Mouse (Mus musculus) heart, adult 2 months (tissue): ENCODE measurements around the gene Senp8. TPM values are rescaled to one million over a fixed set of nuclear protein-coding genes. Genes with fewer than 3 reads are reported as not detected.

Source experiments
- DNase-seq, 2 experiments: peaks; one replicate each; pipeline ENCODE4 v3.0.0; 2021
- H3K27ac ChIP-seq: fragments of 200-600 bp; 2 replicates; pipeline ENCODE4 v1.8.1; 2022
- H3K27me3 ChIP-seq: fragments of 200-500 bp; 2 replicates; pipeline ENCODE4 v1.6.1; 2012; ENCODE audit warnings: mild to moderate bottlenecking, low read length, inconsistent platforms, mixed read lengths; ENCODE audit not compliant: control insufficient read depth, insufficient read depth
- H3K36me3 ChIP-seq: fragments of 200-500 bp; 2 replicates; pipeline ENCODE4 v1.6.1; 2012; ENCODE audit warnings: low read length, inconsistent platforms; ENCODE audit not compliant: control insufficient read depth, insufficient read depth
- H3K4me1 ChIP-seq: fragments of 200-500 bp; 2 replicates; pipeline ENCODE4 v1.6.1; 2011; ENCODE audit warnings: low read length; ENCODE audit not compliant: control insufficient read depth, insufficient read depth
- H3K4me3 ChIP-seq: fragments of 200-600 bp; 2 replicates; pipeline ENCODE4 v1.8.1; 2022
- H3K79me2 ChIP-seq: fragments of 200-500 bp; replicated peaks from 2 replicates; pipeline ENCODE4 v1.6.1; 2012; ENCODE audit warnings: mild to moderate bottlenecking, inconsistent platforms, low read length, moderate library complexity, mixed read lengths; ENCODE audit not compliant: control insufficient read depth, insufficient read depth
- H3K9ac ChIP-seq: fragments of 200-500 bp; 2 replicates; pipeline ENCODE4 v1.6.1; 2012; ENCODE audit warnings: low read depth, mild to moderate bottlenecking, control low read depth, inconsistent platforms, low read length, mixed read lengths
- CTCF ChIP-seq: fragments of 200-600 bp; IDR thresholded peaks from 2 replicates; pipeline ENCODE4 v1.8.1; 2022; ENCODE audit warnings: antibody characterized with exemption, mild to moderate bottlenecking, moderate library complexity
- EP300 ChIP-seq: fragments of 200-500 bp; IDR thresholded peaks from 2 replicates; pipeline ENCODE4 v1.6.1; 2011; ENCODE audit warnings: low read depth, low read length, control low read depth; ENCODE audit not compliant: insufficient read depth
- POLR2A ChIP-seq: fragments of 200-500 bp; IDR thresholded peaks from 2 replicates; pipeline ENCODE4 v1.6.1; 2011; ENCODE audit warnings: mild to moderate bottlenecking, low read depth, low read length, control low read depth; ENCODE audit not compliant: insufficient read depth
- WGBS: fragments of 180-500 bp; shearing (Covaris S2); methylation state at CpG from one replicate; pipeline ENCODE4 v1.1.7; 2018; 5-methylcytosine and 5-hydroxymethylcytosine counted together
- intact Hi-C: fragments of 180-260 bp; cut with DNase I; formaldehyde crosslinking; loops from one replicate; pipeline ENCODE4 v1.15.1; 2025
- polyA plus RNA-seq: library from polyadenylated mRNA; depleted of rRNA; stranded (reverse); fragments of >200 nt; gene quantifications from 2 replicates; pipeline ENCODE4 v1.2.3, GENCODE M21; 2012
- total RNA-seq, 2 experiments: library from RNA; stranded (reverse); gene quantifications; 2 replicates each; pipeline ENCODE4 v1.2.3; 2021

Senp8 gene
- total and polyA plus RNA-seq, 3 experiments, result 4.2 to 8.3 (median 8.1) TPM

DNA sequence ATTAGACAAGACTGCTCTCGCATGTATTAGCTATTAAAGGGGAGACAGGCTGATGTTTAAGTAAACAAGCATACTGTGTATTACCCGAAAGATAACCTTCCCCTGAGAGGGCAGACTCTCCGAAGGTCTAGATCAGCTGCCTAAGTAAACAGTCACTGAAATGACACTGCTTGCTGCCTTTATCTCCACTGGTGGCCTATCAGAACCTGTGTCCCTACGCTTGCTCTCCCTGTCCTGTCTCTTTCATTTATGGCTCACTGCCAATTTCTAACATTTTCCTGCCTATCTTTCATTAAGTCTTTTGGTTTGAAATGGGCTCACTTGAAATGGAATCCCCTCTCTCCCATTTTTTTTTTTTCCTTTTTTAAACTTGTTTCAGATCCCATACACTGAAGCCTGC is 15.1 kb downstream of the Senp8 start:
- no peak for TF ChIP-seq EP300
- no peak for TF ChIP-seq CTCF
- TF ChIP-seq POLR2A, result no peak
- Histone ChIP-seq H3K9ac (no peak overlapping the region), H3K79me2 (no peaks in the 10 kb centered on the region), H3K27me3 (no peaks in the 10 kb centered on the region), H3K27ac (peak overlapping the region; percentile 38), H3K4me3 (no peak overlapping the region), H3K4me1 (peaks cover 3% of the 10 kb centered on the region; the same call in 1 of the 2 replicates), H3K36me3 (peaks cover 4% of the 10 kb centered on the region)
- no peak for DNase-seq
- 34% methylated on average over 4 of the region's 4 CpGs for WGBS
- intact Hi-C loops, result no loop called here

DNA sequence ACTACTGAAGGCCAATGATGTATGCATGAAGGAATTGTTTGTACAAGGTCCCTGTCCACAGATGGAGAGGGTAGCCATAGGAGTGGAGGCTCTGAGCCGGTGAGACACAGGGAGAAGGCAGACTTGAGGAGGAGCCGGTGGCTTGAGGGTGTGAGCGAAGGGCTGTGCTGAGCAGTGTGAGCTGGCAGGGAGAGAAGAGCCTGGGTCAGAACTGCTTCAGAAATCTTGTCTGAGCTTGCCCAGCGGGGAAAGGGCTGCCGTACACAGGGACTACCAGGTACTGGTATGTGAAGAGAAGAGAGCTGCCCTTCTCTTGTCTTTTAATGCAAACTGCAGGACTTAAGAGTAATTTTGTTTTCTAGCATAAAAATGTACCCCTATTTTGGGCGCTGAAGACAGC is 17.4 kb downstream of the Senp8 start:
- peaks cover 4% of the 10 kb centered on the region for H3K36me3 ChIP-seq
- no peaks in the 10 kb centered on the region for H3K79me2 ChIP-seq
- no peak overlapping the region for H3K27ac ChIP-seq
- H3K27me3 ChIP-seq, result no peaks in the 10 kb centered on the region
- intact Hi-C loops, result no loop called here
- H3K9ac ChIP-seq, result no peak overlapping the region
- no peak for DNase-seq
- H3K4me1 ChIP-seq, result peaks cover 3% of the 10 kb centered on the region; the same call in 1 of the 2 replicates
- H3K4me3 ChIP-seq, result no peak overlapping the region
- 71% methylated on average over 6 of the region's 6 CpGs for WGBS
- no peak for TF ChIP-seq CTCF

DNA sequence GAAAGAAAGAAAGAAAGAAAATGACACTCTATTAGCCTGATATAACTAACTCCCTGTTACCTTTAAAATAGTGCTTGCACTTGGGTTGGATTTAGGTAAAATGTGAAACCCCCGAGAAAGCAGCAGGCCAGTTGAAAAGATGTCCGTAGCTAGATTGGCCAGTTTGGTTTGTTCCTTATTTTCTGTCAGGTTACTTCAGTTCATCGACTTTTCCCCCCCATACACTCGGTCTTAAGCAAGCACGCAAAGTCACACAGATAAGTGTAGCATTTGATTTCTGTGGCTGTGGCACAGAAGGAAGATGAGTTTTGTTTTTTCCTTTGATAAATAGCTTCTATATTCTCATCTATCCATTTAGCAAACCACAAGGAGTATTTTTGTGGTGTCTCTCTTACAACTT is 19.4 kb downstream of the Senp8 start:
- WGBS, result 88% methylated on average over 5 of the region's 5 CpGs
- TF ChIP-seq EP300, result no peak
- TF ChIP-seq POLR2A, result no peak
- no peak for TF ChIP-seq CTCF

DNA sequence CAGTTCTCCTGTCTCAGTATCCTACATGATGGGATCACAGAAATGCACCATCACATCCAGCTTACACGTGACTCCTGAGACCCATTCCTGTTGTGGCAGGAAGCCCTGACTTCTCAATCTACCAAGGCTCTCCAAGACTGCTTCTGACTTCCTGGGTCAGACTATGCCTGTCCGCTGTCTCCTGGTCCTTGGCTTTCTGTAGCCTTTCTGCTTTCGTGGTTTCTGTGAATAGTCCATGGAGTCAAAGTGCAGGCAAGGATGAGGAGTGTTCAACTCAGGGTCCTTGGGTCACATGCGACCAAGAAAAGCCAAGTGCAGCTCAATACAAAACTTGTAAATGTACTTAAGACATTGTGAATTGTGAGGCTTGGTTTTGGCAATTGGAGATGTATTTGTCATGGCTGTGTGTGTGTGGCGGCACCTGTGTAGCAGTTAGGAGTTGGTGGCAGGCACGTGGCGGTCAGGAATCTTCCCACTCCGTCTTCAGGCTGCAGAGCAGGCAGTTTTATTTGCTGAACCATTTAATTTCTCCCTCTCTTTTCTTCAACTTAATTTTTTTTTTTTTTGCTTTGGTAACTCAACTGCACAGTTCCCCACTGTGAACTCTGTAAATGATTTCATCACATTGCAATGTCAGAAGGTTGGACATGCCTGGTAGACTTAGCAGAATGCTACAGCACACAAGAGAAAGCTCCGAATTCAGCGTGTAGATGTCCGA is 22.8 kb downstream of the Senp8 start:
- Histone ChIP-seq H3K4me1 (peaks cover 1% of the 10 kb centered on the region; the same call in 1 of the 2 replicates), H3K4me3 (no peak overlapping the region), H3K27ac (no peak overlapping the region), H3K36me3 (no peaks in the 10 kb centered on the region), H3K27me3 (no peaks in the 10 kb centered on the region), H3K79me2 (no peaks in the 10 kb centered on the region), H3K9ac (no peak overlapping the region)
- 78% methylated on average over 11 of the region's 11 CpGs for WGBS
- intact Hi-C loops, result no loop called here
- TF ChIP-seq EP300, result no peak
- TF ChIP-seq POLR2A, result no peak
- no peak for TF ChIP-seq CTCF
- DNase-seq, result no peak

More for the DNA sequence above, 19.4 kb downstream of the Senp8 start:
- no peaks in the 10 kb centered on the region for H3K27me3 ChIP-seq
- intact Hi-C loops, result no loop called here
- no peak overlapping the region for H3K4me3 ChIP-seq
- H3K4me1 ChIP-seq, result peaks cover under 1% of the 10 kb centered on the region; the same call in 1 of the 2 replicates
- H3K36me3 ChIP-seq, result peaks cover 2% of the 10 kb centered on the region; the same call in 1 of the 2 replicates
- H3K9ac ChIP-seq, result no peak overlapping the region
- DNase-seq, result no peak
- H3K79me2 ChIP-seq, result no peaks in the 10 kb centered on the region
- no peak overlapping the region for H3K27ac ChIP-seq

DNA sequence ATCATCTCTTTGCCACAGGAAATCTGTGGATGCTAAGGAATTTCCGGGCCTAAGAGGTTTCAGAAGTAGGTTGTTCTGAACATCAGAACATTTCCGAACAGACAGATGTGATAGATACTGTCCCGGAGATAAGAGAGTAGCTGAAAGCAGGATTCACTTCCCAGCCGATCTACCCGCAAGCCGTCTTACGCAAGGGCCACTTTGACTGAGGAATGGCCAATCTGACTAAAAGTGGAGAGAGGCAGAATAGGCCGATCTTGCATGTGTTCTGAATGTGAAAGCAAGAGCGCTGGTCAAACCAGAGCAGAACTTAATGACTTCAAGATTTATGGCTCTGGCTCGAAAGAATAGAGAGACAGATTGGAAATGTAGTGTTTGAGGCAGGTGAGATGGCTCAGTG is 25.0 kb downstream of the Senp8 start:
- H3K27ac ChIP-seq, result no peak overlapping the region
- intact Hi-C loops, result no loop called here
- no peak for DNase-seq
- H3K79me2 ChIP-seq, result no peaks in the 10 kb centered on the region
- no peak for TF ChIP-seq EP300
- H3K27me3 ChIP-seq, result no peaks in the 10 kb centered on the region
- H3K4me3 ChIP-seq, result no peak overlapping the region
- H3K4me1 ChIP-seq, result peaks cover 1% of the 10 kb centered on the region; the same call in 1 of the 2 replicates
- 60% methylated on average over 10 of the region's 10 CpGs for WGBS
- no peak overlapping the region for H3K9ac ChIP-seq
- H3K36me3 ChIP-seq, result no peaks in the 10 kb centered on the region

DNA sequence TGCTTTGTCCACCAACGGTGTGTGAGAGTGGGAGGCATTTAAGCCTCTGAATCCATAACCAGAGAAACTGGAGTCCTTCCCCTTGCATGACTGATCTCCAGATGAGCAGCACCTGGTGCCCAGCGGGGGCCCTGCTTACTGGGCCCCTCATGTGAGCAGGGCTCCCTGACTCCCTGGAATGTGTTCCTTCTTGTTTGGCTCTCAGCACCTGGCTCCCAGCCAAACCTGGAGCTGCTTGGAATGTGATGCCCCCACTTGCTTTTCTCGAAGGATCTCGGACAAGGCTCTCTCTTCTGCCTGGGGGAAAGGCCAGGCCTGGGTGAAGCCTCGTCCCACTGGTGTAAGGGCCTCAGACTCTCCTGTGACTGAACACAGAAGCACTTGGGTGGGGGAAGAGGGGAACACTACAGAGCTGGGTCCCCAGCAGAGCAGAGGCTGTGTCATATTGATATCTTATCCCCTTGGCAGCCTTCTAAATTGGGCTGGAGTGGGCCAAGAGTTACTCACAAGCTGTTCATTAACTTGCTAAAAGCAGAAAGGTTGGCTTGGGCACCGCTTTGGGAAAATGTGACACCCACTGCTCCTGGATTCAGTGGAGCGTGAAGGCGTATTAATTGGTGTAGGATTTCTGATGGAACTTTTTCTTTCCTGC is 26.6 kb downstream of the Senp8 start:
- Histone ChIP-seq H3K4me3 (no peak overlapping the region), H3K4me1 (peaks cover 1% of the 10 kb centered on the region; the same call in 1 of the 2 replicates), H3K27me3 (no peaks in the 10 kb centered on the region), H3K79me2 (no peaks in the 10 kb centered on the region), H3K9ac (no peak overlapping the region), H3K27ac (no peak overlapping the region), H3K36me3 (no peaks in the 10 kb centered on the region)
- no peak for TF ChIP-seq EP300
- no peak for TF ChIP-seq CTCF
- no peak for TF ChIP-seq POLR2A
- intact Hi-C loops, result loop anchor here (1.0 to 2.0 kb wide), 2 partner anchors 36 to 245 kb away; no protein-coding TSS in a partner anchor
- WGBS, result 62% methylated on average over 8 of the region's 8 CpGs
- DNase-seq, result peak; percentile 20 to 28
